Mouse (Mus musculus): ENCODE results near the gene Usp48. TPM values are rescaled to one million over a fixed set of nuclear protein-coding genes. Genes with fewer than 3 reads are reported as not detected.

The Usp48 gene
- polyA plus RNA-seq, 1 experiment, result 64.1 TPM

GRCm38 (mm10) chr4:137607023-137607422 lies 13.5 kb downstream of the Usp48 start:
- no peak for TF ChIP-seq CTCF (IDR thresholded peaks at IDR 0.05; ENCODE audit: extremely low read depth, insufficient read depth, insufficient read length, insufficient replicate concordance)
- TF ChIP-seq POLR2A (IDR thresholded peaks at IDR 0.05; ENCODE audit: low read depth, low read length), result no peak
- Histone ChIP-seq H3K4me3 (ENCODE audit: extremely low read depth, insufficient read depth, insufficient read length) (no peak overlapping the region), H3K27me3 (ENCODE audit: control insufficient read depth, insufficient read depth, low read length) (no peaks in the 10 kb centered on the region), H3K27ac (ENCODE audit: insufficient read depth, low read length) (no peak overlapping the region), H3K4me1 (ENCODE audit: control insufficient read depth, insufficient read depth, insufficient read length) (peaks cover 10% of the 10 kb centered on the region; the same call in 1 of the 2 replicates), H3K36me3 (ENCODE audit: control insufficient read depth, insufficient read depth, low read length) (peaks cover 29% of the 10 kb centered on the region)
- no peak for DNase-seq (ENCODE audit: low read depth in 1 of 2, low spot score in 2 of 2)
- 96% methylated on average over 2 of the region's 2 CpGs for WGBS

GRCm38 (mm10) chr4:137609281-137609680 lies 15.7 kb downstream of the Usp48 start:
- Histone ChIP-seq H3K4me3 (ENCODE audit: extremely low read depth, insufficient read depth, insufficient read length) (no peak overlapping the region), H3K36me3 (ENCODE audit: control insufficient read depth, insufficient read depth, low read length) (peaks cover 38% of the 10 kb centered on the region), H3K27me3 (ENCODE audit: control insufficient read depth, insufficient read depth, low read length) (no peaks in the 10 kb centered on the region), H3K27ac (ENCODE audit: insufficient read depth, low read length) (peak overlapping the region; percentile 61), H3K4me1 (ENCODE audit: control insufficient read depth, insufficient read depth, insufficient read length) (peaks cover 6% of the 10 kb centered on the region; the same call in 1 of the 2 replicates)
- no peak for DNase-seq (ENCODE audit: low read depth in 1 of 2, low spot score in 2 of 2)
- 31% methylated on average over 7 of the region's 7 CpGs for WGBS
- TF ChIP-seq POLR2A (IDR thresholded peaks at IDR 0.05; ENCODE audit: low read depth, low read length) (no peak), CTCF (IDR thresholded peaks at IDR 0.05; ENCODE audit: extremely low read depth, insufficient read depth, insufficient read length, insufficient replicate concordance) (no peak)

DNA sequence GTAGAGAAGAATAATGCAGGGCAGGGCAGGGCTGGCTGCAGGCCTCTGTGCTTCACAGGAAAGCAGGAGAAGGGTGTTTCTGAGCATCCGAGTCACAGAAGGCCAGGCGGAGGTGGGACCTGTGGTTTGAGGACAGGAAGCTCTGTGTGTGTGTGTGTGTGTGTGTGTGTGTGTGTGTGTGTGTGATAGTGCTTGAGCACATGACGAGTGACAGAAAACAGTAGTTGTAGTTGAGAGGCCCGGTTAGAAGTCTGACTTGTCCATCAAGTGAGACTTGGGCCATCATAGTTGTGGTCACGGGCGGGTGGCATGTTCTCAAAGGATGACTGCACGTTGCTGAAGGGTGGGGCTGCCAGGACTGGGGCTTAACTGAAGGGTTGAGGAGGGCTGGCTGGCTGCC lies 16.1 kb downstream of the Usp48 start:
- Histone ChIP-seq H3K4me1 (ENCODE audit: control insufficient read depth, insufficient read depth, insufficient read length) (peaks cover 6% of the 10 kb centered on the region; the same call in 1 of the 2 replicates), H3K27me3 (ENCODE audit: control insufficient read depth, insufficient read depth, low read length) (no peaks in the 10 kb centered on the region), H3K36me3 (ENCODE audit: control insufficient read depth, insufficient read depth, low read length) (peaks cover 38% of the 10 kb centered on the region), H3K4me3 (ENCODE audit: extremely low read depth, insufficient read depth, insufficient read length) (no peak overlapping the region), H3K27ac (ENCODE audit: insufficient read depth, low read length) (peak overlapping the region; percentile 61)
- TF ChIP-seq CTCF (IDR thresholded peaks at IDR 0.05; ENCODE audit: extremely low read depth, insufficient read depth, insufficient read length, insufficient replicate concordance) (no peak), POLR2A (IDR thresholded peaks at IDR 0.05; ENCODE audit: low read depth, low read length) (no peak)
- WGBS, result 16% methylated on average over 7 of the region's 7 CpGs
- DNase-seq (ENCODE audit: low read depth in 1 of 2, low spot score in 2 of 2), result peak; percentile 44 to 52

GRCm38 (mm10) chr4:137610256-137610655 lies 16.7 kb downstream of the Usp48 start:
- Histone ChIP-seq H3K27me3 (ENCODE audit: control insufficient read depth, insufficient read depth, low read length) (no peaks in the 10 kb centered on the region), H3K36me3 (ENCODE audit: control insufficient read depth, insufficient read depth, low read length) (peaks cover 38% of the 10 kb centered on the region), H3K4me1 (ENCODE audit: control insufficient read depth, insufficient read depth, insufficient read length) (peaks cover 6% of the 10 kb centered on the region; the same call in 1 of the 2 replicates), H3K4me3 (ENCODE audit: extremely low read depth, insufficient read depth, insufficient read length) (no peak overlapping the region), H3K27ac (ENCODE audit: insufficient read depth, low read length) (peak overlapping the region; percentile 45)
- no peak for DNase-seq (ENCODE audit: low read depth in 1 of 2, low spot score in 2 of 2)
- TF ChIP-seq POLR2A (IDR thresholded peaks at IDR 0.05; ENCODE audit: low read depth, low read length) (no peak), CTCF (IDR thresholded peaks at IDR 0.05; ENCODE audit: extremely low read depth, insufficient read depth, insufficient read length, insufficient replicate concordance) (no peak)
- WGBS, result 60% methylated on average over 15 of the region's 15 CpGs

DNA sequence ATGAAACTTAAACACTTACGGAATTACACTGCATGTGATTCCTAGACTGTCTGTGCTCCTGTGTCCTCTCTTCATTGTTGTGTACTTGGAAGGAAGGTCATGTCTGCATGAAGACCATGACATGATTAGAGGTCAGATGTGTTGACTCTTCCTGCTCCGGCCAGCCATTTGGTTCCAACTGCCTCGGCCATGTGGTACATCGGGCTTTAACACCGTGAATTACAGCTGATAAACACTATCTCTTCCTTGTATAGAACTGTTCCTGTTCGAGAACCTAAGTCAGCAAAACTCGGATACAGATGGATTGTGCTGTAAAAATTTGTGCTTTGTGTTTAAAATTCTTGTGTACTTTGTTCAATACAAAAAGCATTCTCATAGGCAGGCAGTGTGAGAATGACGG lies 29.3 kb downstream of the Usp48 start:
- no peak overlapping the region for H3K4me3 ChIP-seq (ENCODE audit: extremely low read depth, insufficient read depth, insufficient read length)
- H3K27ac ChIP-seq (ENCODE audit: insufficient read depth, low read length), result no peak overlapping the region
- WGBS, result 96% methylated on average over 8 of the region's 8 CpGs
- TF ChIP-seq CTCF (IDR thresholded peaks at IDR 0.05; ENCODE audit: extremely low read depth, insufficient read depth, insufficient read length, insufficient replicate concordance) (no peak), POLR2A (IDR thresholded peaks at IDR 0.05; ENCODE audit: low read depth, low read length) (no peak)
- H3K4me1 ChIP-seq (ENCODE audit: control insufficient read depth, insufficient read depth, insufficient read length), result no peaks in the 10 kb centered on the region
- no peak for DNase-seq (ENCODE audit: low read depth in 1 of 2, low spot score in 2 of 2)
- H3K27me3 ChIP-seq (ENCODE audit: control insufficient read depth, insufficient read depth, low read length), result no peaks in the 10 kb centered on the region
- H3K36me3 ChIP-seq (ENCODE audit: control insufficient read depth, insufficient read depth, low read length), result peaks cover 43% of the 10 kb centered on the region

DNA sequence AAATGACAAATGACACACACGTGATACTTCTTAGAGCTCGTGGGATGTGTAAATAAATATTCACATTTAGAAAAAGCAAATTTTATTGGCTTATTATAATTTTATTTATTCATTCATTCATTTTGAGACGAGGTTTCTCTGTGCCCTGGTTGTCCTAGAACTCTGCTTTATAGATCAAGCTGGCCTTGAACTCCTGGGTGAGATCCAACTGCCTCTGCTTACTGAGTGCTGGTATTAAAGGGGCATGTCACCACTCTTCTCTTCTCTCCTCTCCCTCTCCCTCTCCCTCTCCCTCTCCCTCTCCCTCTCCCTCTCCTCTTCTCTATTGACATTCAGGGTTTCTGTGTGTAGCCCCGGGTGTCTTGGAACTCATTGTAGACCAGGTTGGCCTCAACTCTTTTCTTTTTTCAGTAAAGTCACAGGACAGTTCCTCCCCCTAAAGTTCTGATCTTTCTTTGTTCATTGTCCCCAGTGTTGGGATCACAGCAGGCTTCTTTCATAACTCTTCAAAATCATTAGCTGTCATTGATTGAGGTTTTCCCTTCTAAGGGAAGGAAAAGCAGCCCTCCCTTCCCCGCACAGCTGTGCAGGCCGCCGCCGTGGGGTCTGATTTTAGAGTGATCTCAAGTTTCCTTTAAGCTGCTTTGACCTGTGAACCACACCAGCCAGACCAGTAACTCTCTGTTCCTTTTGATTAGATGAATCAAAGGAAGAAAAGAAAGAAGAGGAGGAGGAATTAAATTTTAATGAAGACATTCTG lies 34.1 kb downstream of the Usp48 start:
- 93% methylated on average over 8 of the region's 8 CpGs for WGBS
- Histone ChIP-seq H3K4me3 (ENCODE audit: extremely low read depth, insufficient read depth, insufficient read length) (no peak overlapping the region), H3K27ac (ENCODE audit: insufficient read depth, low read length) (no peak overlapping the region), H3K36me3 (ENCODE audit: control insufficient read depth, insufficient read depth, low read length) (peaks cover 47% of the 10 kb centered on the region), H3K27me3 (ENCODE audit: control insufficient read depth, insufficient read depth, low read length) (no peaks in the 10 kb centered on the region), H3K4me1 (ENCODE audit: control insufficient read depth, insufficient read depth, insufficient read length) (no peaks in the 10 kb centered on the region)
- DNase-seq (ENCODE audit: low read depth in 1 of 2, low spot score in 2 of 2), result no peak
- TF ChIP-seq POLR2A (IDR thresholded peaks at IDR 0.05; ENCODE audit: low read depth, low read length), result no peak
- TF ChIP-seq CTCF (IDR thresholded peaks at IDR 0.05; ENCODE audit: extremely low read depth, insufficient read depth, insufficient read length, insufficient replicate concordance), result no peak

DNA sequence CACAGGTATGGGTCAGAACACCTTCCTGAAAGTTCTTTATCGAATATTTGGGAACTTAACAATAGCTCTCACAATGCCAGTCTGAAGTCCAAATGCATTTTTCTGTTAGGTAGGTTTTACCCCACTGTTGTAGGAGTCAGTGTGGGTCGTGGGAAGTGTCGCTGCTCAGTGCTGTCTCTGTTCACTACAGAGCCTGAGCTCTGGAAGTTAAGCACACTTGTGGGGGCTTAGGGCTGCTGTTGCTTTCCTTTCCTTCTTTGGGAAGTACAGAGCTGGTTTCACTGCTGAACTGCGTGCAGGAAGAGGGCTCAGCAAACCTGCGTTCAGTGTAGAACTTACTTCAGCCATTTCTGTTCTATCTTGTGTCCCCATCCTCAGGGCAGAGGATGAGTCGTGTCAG lies 34.8 kb downstream of the Usp48 start:
- no peaks in the 10 kb centered on the region for H3K27me3 ChIP-seq (ENCODE audit: control insufficient read depth, insufficient read depth, low read length)
- no peak overlapping the region for H3K4me3 ChIP-seq (ENCODE audit: extremely low read depth, insufficient read depth, insufficient read length)
- H3K4me1 ChIP-seq (ENCODE audit: control insufficient read depth, insufficient read depth, insufficient read length), result no peaks in the 10 kb centered on the region
- peaks cover 49% of the 10 kb centered on the region for H3K36me3 ChIP-seq (ENCODE audit: control insufficient read depth, insufficient read depth, low read length)
- 83% methylated on average over 6 of the region's 6 CpGs for WGBS
- no peak for DNase-seq (ENCODE audit: low read depth in 1 of 2, low spot score in 2 of 2)
- TF ChIP-seq CTCF (IDR thresholded peaks at IDR 0.05; ENCODE audit: extremely low read depth, insufficient read depth, insufficient read length, insufficient replicate concordance), result no peak
- TF ChIP-seq POLR2A (IDR thresholded peaks at IDR 0.05; ENCODE audit: low read depth, low read length), result no peak
- H3K27ac ChIP-seq (ENCODE audit: insufficient read depth, low read length), result no peak overlapping the region

Data from spleen, adult 2 months (tissue).